Mouse (Mus musculus): ENCODE results near the gene Olfr1135. TPM values are rescaled to one million over a fixed set of nuclear protein-coding genes. Genes with fewer than 3 reads are reported as not detected.

Olfr1135 gene
- not detected in 2 replicates for polyA plus RNA-seq (2015; fragmentation: Nextera tagmentation; extraction: Ambion mirVana)

DNA sequence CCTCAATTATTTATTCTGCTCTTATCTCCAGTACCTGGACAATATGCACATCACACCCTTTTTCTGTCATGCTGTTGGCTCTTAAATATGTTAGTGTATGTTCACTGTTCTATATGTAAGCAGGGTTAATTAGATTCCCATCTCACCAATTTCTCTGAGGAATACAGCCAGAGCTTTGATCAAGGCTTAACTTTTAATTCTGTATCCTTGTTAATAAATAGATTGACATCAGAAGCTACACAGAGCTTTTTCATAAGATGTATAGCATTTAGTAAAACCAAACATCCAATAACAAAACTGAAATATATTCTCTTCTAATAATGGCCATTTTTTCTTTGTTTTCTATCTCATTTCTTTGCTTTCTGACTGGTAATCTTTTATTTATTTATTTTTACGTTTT, at the start of gene Olfr1135:
TSS of gene Olfr1135 (minus strand) at position 101 of the 400 bp plus-strand sequence.
- no peak for DNase-seq (ENCODE audit: low spot score)

DNA sequence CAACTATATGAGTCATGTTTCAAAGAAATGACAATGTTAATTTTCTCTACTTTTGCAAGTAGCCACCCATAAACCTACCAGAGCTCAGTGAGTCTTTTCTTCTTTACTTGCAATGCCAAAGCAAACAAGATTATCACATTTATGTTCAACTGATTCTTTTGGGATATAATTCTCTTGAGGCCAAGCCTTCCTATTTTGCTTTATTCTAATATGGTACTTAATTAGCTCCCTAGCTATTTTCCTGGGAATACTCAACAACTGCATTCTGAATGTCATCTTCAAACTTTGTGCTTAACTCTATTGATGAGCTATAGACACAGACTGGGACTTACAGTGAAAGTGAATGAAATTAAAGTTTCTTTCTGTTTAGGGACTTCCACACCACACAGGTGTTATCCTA, 39.6 kb upstream of the Olfr1135 start, which contains the start of gene Olfr1137:
TSS of gene Olfr1137 (minus strand) at position 101 of the 400 bp plus-strand sequence.
- no peak for DNase-seq (ENCODE audit: low spot score)

DNA sequence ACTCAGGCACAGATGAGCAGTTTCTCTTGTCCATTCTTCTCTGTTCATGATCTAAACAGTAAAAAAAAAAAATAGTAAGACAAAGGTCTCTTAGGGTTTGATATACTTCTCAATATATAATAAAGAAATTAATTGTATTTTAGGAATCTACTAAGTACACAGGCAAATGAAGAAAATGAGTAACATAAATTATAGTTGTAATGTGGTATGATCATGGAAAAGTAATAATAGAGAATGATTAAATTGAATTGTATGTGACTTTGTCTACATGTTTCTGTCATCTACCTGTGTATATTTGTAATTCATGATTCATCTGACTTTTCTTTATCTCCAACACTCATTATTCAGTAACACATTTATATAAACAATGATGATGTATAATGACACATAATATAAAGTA, 20.4 kb upstream of the Olfr1135 start, which contains the start of gene Olfr1136:
TSS of gene Olfr1136 (minus strand) at position 101 of the 400 bp plus-strand sequence.
- no peak for DNase-seq (ENCODE audit: low spot score)

DNA sequence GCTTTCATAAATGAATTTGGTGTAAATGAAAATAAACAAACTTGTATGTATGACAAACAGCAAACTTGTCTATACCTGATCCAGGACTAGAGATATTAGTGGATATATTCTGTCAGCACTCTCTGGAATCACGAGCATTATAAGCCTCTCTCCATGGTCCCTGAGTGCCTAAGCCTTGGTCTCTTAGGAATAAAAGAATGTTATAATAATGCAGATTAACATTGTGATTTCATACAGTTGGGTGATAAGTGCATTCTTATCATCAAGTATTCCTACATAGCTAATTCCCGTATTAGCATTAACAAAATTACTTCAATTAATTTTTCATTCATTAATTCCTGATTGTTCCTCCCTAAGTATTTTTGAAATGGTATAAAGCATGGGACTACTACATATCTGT, 15.1 kb downstream of the Olfr1135 start, which contains the start of gene Olfr1134:
TSS of gene Olfr1134 (minus strand) at position 101 of the 400 bp plus-strand sequence.
- DNase-seq (ENCODE audit: low spot score): no peak

DNA sequence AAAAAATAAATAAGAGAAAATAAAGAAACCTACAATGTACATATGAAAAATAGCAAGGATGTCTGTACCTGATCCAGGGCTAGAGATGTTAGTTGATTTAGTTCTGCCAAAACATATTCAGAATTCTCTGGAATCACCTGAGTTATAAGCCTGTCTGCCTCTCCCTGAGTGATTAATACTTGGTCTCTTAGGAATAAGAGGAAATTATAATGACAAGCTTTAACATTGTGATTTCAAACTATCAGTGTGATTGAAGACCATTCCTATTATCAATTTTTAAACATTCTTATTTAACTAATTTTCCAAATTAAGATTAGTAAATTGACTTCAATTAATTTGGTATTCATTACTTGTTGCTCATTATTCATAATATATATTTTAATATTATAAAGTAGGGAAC, 26.2 kb downstream of the Olfr1135 start, which contains the start of gene Olfr1133:
TSS of gene Olfr1133 (minus strand) at position 101 of the 400 bp plus-strand sequence.
- no peak for DNase-seq (ENCODE audit: low spot score)

DNA sequence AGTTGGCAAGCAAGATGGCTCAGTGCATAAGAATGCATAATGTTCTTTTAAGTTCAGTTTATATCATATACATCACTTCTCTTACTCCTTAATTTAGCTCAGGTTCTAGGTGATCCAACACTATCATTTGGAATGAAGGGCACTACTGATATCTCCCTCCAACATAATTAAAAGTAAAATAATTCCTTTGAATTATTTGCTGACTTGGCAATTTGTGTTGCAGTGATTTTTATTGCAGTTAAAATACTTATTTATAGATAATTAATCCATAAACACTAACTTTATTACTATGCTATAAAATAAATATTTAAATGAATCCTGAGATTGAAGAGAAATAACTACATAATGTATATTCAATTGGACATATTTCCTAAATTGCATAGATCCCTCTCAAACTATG, 31.0 kb downstream of the Olfr1135 start:
- no peak for DNase-seq (ENCODE audit: low spot score)

DNA sequence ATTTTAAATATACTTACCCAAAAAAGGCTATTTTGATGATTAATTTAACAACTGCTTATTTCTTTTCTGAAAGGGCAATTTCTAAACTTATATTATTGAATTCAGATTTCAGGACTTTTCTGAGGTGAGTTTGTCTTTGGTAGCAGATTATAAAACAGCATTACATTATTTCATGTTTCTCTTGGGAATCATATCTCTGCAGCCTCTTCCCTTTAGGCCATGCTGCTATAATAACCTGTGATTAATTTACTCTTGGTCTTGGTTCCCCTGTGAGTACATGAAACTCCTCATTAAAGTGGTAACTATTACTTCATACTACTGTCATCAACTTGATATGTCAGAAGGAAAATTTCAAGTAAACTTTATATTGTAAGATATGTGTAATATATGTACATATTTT, 36.0 kb downstream of the Olfr1135 start, which contains the start of gene Olfr1132:
TSS of gene Olfr1132 (minus strand) at position 101 of the 400 bp plus-strand sequence.
- DNase-seq (ENCODE audit: low spot score): no peak

DNA sequence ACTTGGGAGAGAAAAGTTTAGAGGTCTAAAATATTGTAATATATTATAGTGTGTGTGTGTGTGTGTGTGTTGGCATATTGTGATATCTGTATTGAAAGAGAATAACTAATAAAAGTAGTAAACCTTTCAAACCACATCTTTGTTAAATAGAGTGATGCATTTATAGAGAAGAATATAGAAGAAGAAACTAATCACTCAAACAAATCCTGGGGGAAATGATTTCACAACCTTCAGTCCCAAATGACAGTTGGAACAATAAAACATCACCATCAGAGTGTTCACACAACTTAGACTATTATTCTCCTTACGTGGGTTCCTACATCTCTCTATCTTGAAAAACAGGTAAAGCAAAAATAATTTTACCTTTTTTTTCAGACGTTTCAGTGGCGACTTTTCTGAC, 46.7 kb downstream of the Olfr1135 start, which contains the start of gene Olfr1131:
TSS of gene Olfr1131 (plus strand) at position 301 of the 400 bp plus-strand sequence.
- DNase-seq (ENCODE audit: low spot score): no peak

Other genes starting within 250 kb of the Olfr1135 start
- 0.09 TPM in 1 of 2 replicates, not detected in the other for gene Olfr1124, start 243.4 kb downstream of the Olfr1135 start, polyA plus RNA-seq (2015; fragmentation: Nextera tagmentation; extraction: Ambion mirVana)
- gene Olfr1126, start 219.7 kb downstream of the Olfr1135 start, polyA plus RNA-seq (2015; fragmentation: Nextera tagmentation; extraction: Ambion mirVana): not detected in 2 replicates
- gene Pramel7, start 176.6 kb downstream of the Olfr1135 start, polyA plus RNA-seq (2015; fragmentation: Nextera tagmentation; extraction: Ambion mirVana): not detected in 2 replicates
- not detected in 2 replicates for gene Pramel6, start 167.1 kb downstream of the Olfr1135 start, polyA plus RNA-seq (2015; fragmentation: Nextera tagmentation; extraction: Ambion mirVana)
- not detected in 2 replicates for gene Olfr153, start 141.9 kb downstream of the Olfr1135 start, polyA plus RNA-seq (2015; fragmentation: Nextera tagmentation; extraction: Ambion mirVana)
- gene Olfr1128, start 128.1 kb downstream of the Olfr1135 start, polyA plus RNA-seq (2015; fragmentation: Nextera tagmentation; extraction: Ambion mirVana): not detected in 2 replicates
- not detected in 2 replicates for gene Olfr1129, start 99.8 kb downstream of the Olfr1135 start, polyA plus RNA-seq (2015; fragmentation: Nextera tagmentation; extraction: Ambion mirVana)
- gene Olfr1130, start 67.5 kb downstream of the Olfr1135 start, polyA plus RNA-seq (2015; fragmentation: Nextera tagmentation; extraction: Ambion mirVana): not detected in 2 replicates
- not detected in 2 replicates for gene Olfr1131, start 46.6 kb downstream of the Olfr1135 start, polyA plus RNA-seq (2015; fragmentation: Nextera tagmentation; extraction: Ambion mirVana)
- not detected in 2 replicates for gene Olfr1132, start 36.1 kb downstream of the Olfr1135 start, polyA plus RNA-seq (2015; fragmentation: Nextera tagmentation; extraction: Ambion mirVana)
- not detected in 2 replicates for gene Olfr1133, start 26.3 kb downstream of the Olfr1135 start, polyA plus RNA-seq (2015; fragmentation: Nextera tagmentation; extraction: Ambion mirVana)
- not detected in 2 replicates for gene Olfr1134, start 15.2 kb downstream of the Olfr1135 start, polyA plus RNA-seq (2015; fragmentation: Nextera tagmentation; extraction: Ambion mirVana)
- gene Olfr1136, start 20.3 kb upstream of the Olfr1135 start, polyA plus RNA-seq (2015; fragmentation: Nextera tagmentation; extraction: Ambion mirVana): 0.17 and 0.19 TPM in 2 replicates
- not detected in 2 replicates for gene Olfr1137, start 39.5 kb upstream of the Olfr1135 start, polyA plus RNA-seq (2015; fragmentation: Nextera tagmentation; extraction: Ambion mirVana)
- not detected in 2 replicates for gene Olfr1138, start 66.3 kb upstream of the Olfr1135 start, polyA plus RNA-seq (2015; fragmentation: Nextera tagmentation; extraction: Ambion mirVana)
- gene Olfr1140, start 70.1 kb upstream of the Olfr1135 start, polyA plus RNA-seq (2015; fragmentation: Nextera tagmentation; extraction: Ambion mirVana): not detected in 2 replicates
- gene Olfr1141, start 80.3 kb upstream of the Olfr1135 start, polyA plus RNA-seq (2015; fragmentation: Nextera tagmentation; extraction: Ambion mirVana): not detected in 2 replicates
- gene Olfr152, start 105.8 kb upstream of the Olfr1135 start, polyA plus RNA-seq (2015; fragmentation: Nextera tagmentation; extraction: Ambion mirVana): not detected in 2 replicates
- not detected in 2 replicates for gene Olfr1143, start 126.9 kb upstream of the Olfr1135 start, polyA plus RNA-seq (2015; fragmentation: Nextera tagmentation; extraction: Ambion mirVana)
- not detected in 2 replicates for gene Olfr1145, start 136.2 kb upstream of the Olfr1135 start, polyA plus RNA-seq (2015; fragmentation: Nextera tagmentation; extraction: Ambion mirVana)
- not detected in 2 replicates for gene Olfr1148, start 156.9 kb upstream of the Olfr1135 start, polyA plus RNA-seq (2015; fragmentation: Nextera tagmentation; extraction: Ambion mirVana)
- gene Olfr1150-ps1, start 170.3 kb upstream of the Olfr1135 start, polyA plus RNA-seq (2015; fragmentation: Nextera tagmentation; extraction: Ambion mirVana): not detected in 2 replicates
- gene Olfr1151, start 182.2 kb upstream of the Olfr1135 start, polyA plus RNA-seq (2015; fragmentation: Nextera tagmentation; extraction: Ambion mirVana): not detected in 2 replicates
- gene Olfr1152, start 192.8 kb upstream of the Olfr1135 start, polyA plus RNA-seq (2015; fragmentation: Nextera tagmentation; extraction: Ambion mirVana): not detected in 2 replicates
- gene Olfr1153, start 221.3 kb upstream of the Olfr1135 start, polyA plus RNA-seq (2015; fragmentation: Nextera tagmentation; extraction: Ambion mirVana): not detected in 2 replicates
- gene Olfr1154, start 231.5 kb upstream of the Olfr1135 start, polyA plus RNA-seq (2015; fragmentation: Nextera tagmentation; extraction: Ambion mirVana): not detected in 2 replicates

Measured in thymus, postnatal 0 days (tissue).